8 mouse cellular contexts compared by ENCODE assay signal in the genomic region with DNA sequence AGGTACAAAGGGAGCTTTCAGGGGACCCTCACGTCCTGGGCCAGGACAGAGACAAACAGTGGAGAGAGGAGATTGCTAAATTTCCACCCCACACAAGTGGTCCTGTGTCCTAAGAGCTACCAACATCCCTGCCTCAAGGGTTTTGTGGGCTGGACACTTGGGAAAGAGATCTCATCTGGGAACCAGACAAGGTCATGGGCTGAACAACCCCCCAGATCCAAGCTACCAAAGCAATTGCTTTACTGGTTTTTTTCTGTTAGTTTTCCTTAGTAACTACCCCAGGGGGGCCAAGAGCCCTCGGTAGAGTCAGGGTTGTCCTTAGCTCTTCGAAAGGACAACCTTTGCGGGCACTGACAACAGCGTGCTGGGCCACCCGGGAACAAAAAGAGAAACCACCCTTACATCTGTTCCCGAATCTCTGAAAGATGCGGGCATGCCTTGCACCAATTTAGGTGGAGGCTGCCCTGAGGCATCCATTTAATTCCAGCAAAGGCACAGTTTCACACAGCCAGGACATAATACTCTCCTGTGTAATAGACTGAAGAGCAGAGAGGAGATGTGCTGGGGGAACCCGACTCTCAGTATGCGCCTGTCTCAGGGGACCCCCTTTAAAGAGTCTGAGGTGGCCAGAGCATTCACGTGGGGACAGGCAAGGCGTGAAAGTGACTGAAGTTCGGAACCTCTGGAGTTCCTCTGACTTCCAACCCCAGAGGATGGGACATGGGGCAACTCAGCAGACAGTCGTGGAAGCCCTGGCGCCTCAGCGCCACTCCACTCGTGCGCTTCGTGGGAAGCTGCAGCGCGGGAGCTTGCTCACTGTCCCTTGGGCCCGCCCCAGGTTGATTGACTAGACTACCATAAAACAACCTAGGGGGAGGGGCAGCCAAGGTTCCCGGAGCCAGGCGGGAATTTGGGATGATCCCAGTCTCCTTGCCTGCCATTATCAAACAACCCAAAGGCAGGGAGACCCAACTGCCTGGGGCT. TPM values are rescaled to one million over a fixed set of nuclear protein-coding genes. Genes with fewer than 3 reads are reported as not detected.
DNase-seq lines count a peak whose midpoint lies in the region; ATAC-seq and TF ChIP-seq lines count a peak whose summit lies in the region.

No protein-coding gene starts in this region.

- TF ChIP-seq POLR2A in thymus, adult 2 months (IDR thresholded peaks at IDR 0.05; ENCODE audit: control insufficient read depth, extremely low read depth, insufficient read depth, low read length, poor library complexity) = no peak

- no peak for TF ChIP-seq CTCF in thymus, adult 2 months (IDR thresholded peaks at IDR 0.05; ENCODE audit: borderline replicate concordance, control insufficient read depth, extremely low read depth, insufficient read depth, low read length, poor library complexity)

- peaks cover 33% of the 10 kb centered on the region for H3K27me3 ChIP-seq in lung, embryonic 16.5 days (ENCODE audit: control insufficient read depth, insufficient read depth, low read depth, low read length)
- H3K27me3 ChIP-seq in forebrain, embryonic 16.5 days (replicated peaks; ENCODE audit: control insufficient read depth, insufficient read depth, low read length) = 0 out of 2 replicates have a peak, but pooled peaks cover 6% of the 10 kb centered on the region
- peaks cover 20% of the 10 kb centered on the region for H3K27me3 ChIP-seq in midbrain, embryonic 15.5 days (replicated peaks)
- peaks cover 11% of the 10 kb centered on the region; the same call in 1 of the 2 replicates for H3K27me3 ChIP-seq in thymus, adult 2 months (ENCODE audit: control insufficient read depth, insufficient read depth, low read length)

- H3K9ac ChIP-seq in lung, embryonic 16.5 days (ENCODE audit: low read length) = peak overlapping the region; percentile 20; the same call in 1 of the 2 replicates
- H3K9ac ChIP-seq in forebrain, embryonic 16.5 days (replicated peaks; ENCODE audit: low read depth, low read length) = peak overlapping the region; percentile 78
- H3K9ac ChIP-seq in midbrain, embryonic 15.5 days = peak overlapping the region; percentile 34; the same call in 1 of the 2 replicates

- ATAC-seq in lung, embryonic 16.5 days (ENCODE audit: low read depth) = 0 out of 2 replicates have a peak, but pooled peaks have one; percentile 21
- ATAC-seq in forebrain, embryonic 16.5 days = peak; percentile 24; the same call in 1 of the 2 replicates
- ATAC-seq in midbrain, embryonic 15.5 days (replicated peaks) = peak; percentile 35; the same call in 1 of the 2 replicates

- peaks cover 18% of the 10 kb centered on the region for H3K4me1 ChIP-seq in lung, embryonic 16.5 days (replicated peaks; ENCODE audit: control insufficient read depth, insufficient read depth, low read length)
- peaks cover 27% of the 10 kb centered on the region for H3K4me1 ChIP-seq in forebrain, embryonic 16.5 days (replicated peaks; ENCODE audit: control insufficient read depth, insufficient read depth, low read length)
- H3K4me1 ChIP-seq in midbrain, embryonic 15.5 days = peaks cover 23% of the 10 kb centered on the region
- no peaks in the 10 kb centered on the region for H3K4me1 ChIP-seq in thymus, adult 2 months (replicated peaks; ENCODE audit: control insufficient read depth, insufficient read depth, low read length)

- H3K27ac ChIP-seq in lung, embryonic 16.5 days (ENCODE audit: low read length) = no peak overlapping the region
- peak overlapping the region; percentile 46; the same call in 1 of the 2 replicates for H3K27ac ChIP-seq in forebrain, embryonic 16.5 days (ENCODE audit: low read length)
- no peak overlapping the region for H3K27ac ChIP-seq in midbrain, embryonic 15.5 days
- no peak overlapping the region for H3K27ac ChIP-seq in thymus, adult 2 months (ENCODE audit: control insufficient read depth, insufficient read depth, low read length)

- peak overlapping the region; percentile 59 for H3K4me3 ChIP-seq in lung, embryonic 16.5 days (ENCODE audit: low read length)
- peak overlapping the region; percentile 71 for H3K4me3 ChIP-seq in forebrain, embryonic 16.5 days (replicated peaks; ENCODE audit: low read length)
- H3K4me3 ChIP-seq in midbrain, embryonic 15.5 days = peak overlapping the region; percentile 68
- no peak overlapping the region for H3K4me3 ChIP-seq in thymus, adult 2 months (ENCODE audit: control insufficient read depth, insufficient read depth, low read length)

- H3K4me2 ChIP-seq in lung, embryonic 16.5 days (ENCODE audit: low read depth, low read length) = peak overlapping the region; percentile 83
- peak overlapping the region; percentile 78 for H3K4me2 ChIP-seq in forebrain, embryonic 16.5 days (ENCODE audit: low read length)
- H3K4me2 ChIP-seq in midbrain, embryonic 15.5 days = peak overlapping the region; percentile 100

- no peak for DNase-seq in lung, postnatal 36 days
- DNase-seq in cerebellum, adult 9-10 months = peak; percentile 15
- peak; percentile 37 to 38 for DNase-seq in layer of hippocampus, postnatal 25 days (ENCODE audit: extremely low spot score in 1 of 2, low spot score in 1 of 2)
- DNase-seq in c-Kit-positive CD71-positive TER-119-positive erythroid progenitor cells, embryonic 14.5 days (ENCODE audit: low spot score) = no peak
- DNase-seq in thymus, adult 2 months = no peak

- H3K36me3 ChIP-seq in lung, embryonic 16.5 days (ENCODE audit: control insufficient read depth, insufficient read depth, low read length) = no peaks in the 10 kb centered on the region
- H3K36me3 ChIP-seq in forebrain, embryonic 16.5 days (ENCODE audit: control insufficient read depth, insufficient read depth) = no peaks in the 10 kb centered on the region
- H3K36me3 ChIP-seq in midbrain, embryonic 15.5 days (replicated peaks) = no peaks in the 10 kb centered on the region
- H3K36me3 ChIP-seq in thymus, adult 2 months (ENCODE audit: control insufficient read depth, insufficient read depth, low read length) = no peaks in the 10 kb centered on the region

- WGBS in lung, embryonic 16.5 days = 3% methylated on average over 24 of the region's 24 CpGs
- under 1% methylated on average over 24 of the region's 24 CpGs for WGBS in forebrain, embryonic 16.5 days
- WGBS in midbrain, embryonic 15.5 days = under 1% methylated on average over 24 of the region's 24 CpGs
- 5% methylated on average over 24 of the region's 24 CpGs for WGBS in thymus, adult 2 months

- no peaks in the 10 kb centered on the region for H3K9me3 ChIP-seq in lung, embryonic 16.5 days (ENCODE audit: control insufficient read depth, low read length)
- H3K9me3 ChIP-seq in forebrain, embryonic 16.5 days (ENCODE audit: control insufficient read depth, low read length) = no peaks in the 10 kb centered on the region
- no peaks in the 10 kb centered on the region for H3K9me3 ChIP-seq in midbrain, embryonic 15.5 days

RNA-seq across cellular contexts. Expression of gene Rspo3, which starts 1.5 kb away (rescaled TPM):
- 1.7 and 1.9 TPM in 2 replicates for polyA plus RNA-seq in lung, embryonic 16.5 days (2015; fragmentation: Nextera tagmentation; extraction: Ambion mirVana)
- 15.6 and 19.2 TPM in 2 replicates for polyA plus RNA-seq in forebrain, embryonic 16.5 days (2015; fragmentation: Nextera tagmentation; extraction: Ambion mirVana)
- 10 to 100 TPM; 11.8 TPM for total RNA-seq in layer of hippocampus, postnatal 25 days (2021)
- polyA plus RNA-seq in midbrain, embryonic 15.5 days (2015; fragmentation: Nextera tagmentation; extraction: Ambion mirVana) = 6.6 and 7.4 TPM in 2 replicates
- 0.06 and 0.07 TPM in 2 replicates for polyA plus RNA-seq in thymus, adult 2 months (2012; rRNA removed)

Comparison
In these comparisons a context has a peak if more than half of its experiments do, and no peak if none do; other contexts are left out.
1. H3K9ac ChIP-seq: peak in every context shown above with its lines; median percentile 78 in forebrain, embryonic 16.5 days; 34 in midbrain, embryonic 15.5 days; 20 in lung, embryonic 16.5 days.
2. DNase-seq: peak in cerebellum, adult 9-10 months (single experiment) and layer of hippocampus, postnatal 25 days (2 of 2); none in lung, postnatal 36 days (single experiment), c-Kit-positive CD71-positive TER-119-positive erythroid progenitor cells, embryonic 14.5 days (single experiment) and thymus, adult 2 months (single experiment).
3. Peak in every context shown above with its lines, with median percentiles within 50 percentile points of each other: ATAC-seq and H3K4me2 ChIP-seq.